Mouse (Mus musculus) forebrain, embryonic 11.5 days (tissue): ENCODE results near the gene Stk40. TPM values are rescaled to one million over a fixed set of nuclear protein-coding genes. Genes with fewer than 3 reads are reported as not detected.

ENCODE experiments used
- ATAC-seq: fragments of 200-750 bp; cut with Nextera tagmentation; replicated peaks from 2 replicates; pipeline ENCODE4 v1.8.0; 2017; ENCODE audit warnings: moderate TSS enrichment; ENCODE audit not compliant: low FRiP score
- DNase-seq: peaks from one replicate; pipeline ENCODE4 v3.0.0-alpha.2; 2017; ENCODE audit warnings: low spot score
- H3K27ac ChIP-seq: fragments of 300-500 bp; sonication (generic); 2 replicates; pipeline ENCODE4 v1.5.1; 2014; ENCODE audit warnings: low read depth, low read length
- H3K27me3 ChIP-seq: fragments of 300-500 bp; sonication (generic); 2 replicates; pipeline ENCODE4 v1.6.1; 2014; ENCODE audit warnings: mild to moderate bottlenecking, low read length, mixed read lengths; ENCODE audit not compliant: control insufficient read depth, insufficient read depth
- H3K36me3 ChIP-seq: fragments of 300-500 bp; sonication (generic); 2 replicates; pipeline ENCODE4 v1.6.1; 2014; ENCODE audit warnings: mild to moderate bottlenecking, low read length, moderate library complexity, mixed read lengths; ENCODE audit not compliant: control insufficient read depth, insufficient read depth
- H3K4me1 ChIP-seq: fragments of 300-500 bp; sonication (generic); replicated peaks from 2 replicates; pipeline ENCODE4 v1.6.1; 2014; ENCODE audit warnings: low read length, mixed read lengths; ENCODE audit not compliant: control insufficient read depth, insufficient read depth
- H3K4me2 ChIP-seq: fragments of 300-500 bp; sonication (generic); 2 replicates; pipeline ENCODE4 v1.6.1; 2014; ENCODE audit warnings: low read depth, mild to moderate bottlenecking, low read length, moderate library complexity, mixed read lengths; ENCODE audit not compliant: severe bottlenecking
- H3K4me3 ChIP-seq: fragments of 300-500 bp; sonication (generic); 2 replicates; pipeline ENCODE4 v1.5.1; 2014; ENCODE audit warnings: low read depth, low read length
- H3K9ac ChIP-seq: fragments of 300-500 bp; sonication (generic); 2 replicates; pipeline ENCODE4 v1.6.1; 2014; ENCODE audit warnings: low read length
- H3K9me3 ChIP-seq: fragments of 300-500 bp; sonication (generic); 2 replicates; pipeline ENCODE4 v1.6.1; 2016; ENCODE audit warnings: low read length, mixed read lengths; ENCODE audit not compliant: control insufficient read depth
- WGBS: fragments of 180-500 bp; shearing (Covaris S2); extraction: QIAGEN DNeasy Blood & Tissue Kit; methylation state at CpG from one replicate; pipeline ENCODE4 v1.1.7; 2014; 5-methylcytosine and 5-hydroxymethylcytosine counted together
- polyA plus RNA-seq: library from polyadenylated mRNA; unstranded; fragments of >200 nt; fragmentation: Nextera tagmentation; extraction: Ambion mirVana; gene quantifications from 2 replicates; pipeline ENCODE4 v1.2.1, GENCODE M21; 2014

Stk40 gene
- polyA plus RNA-seq, 1 experiment from 2014 or later: 37.4 TPM

GRCm38 (mm10) chr4:126077833-126078232 is 25.9 kb upstream of the Stk40 start:
- Histone ChIP-seq H3K4me2 (no peak overlapping the region), H3K9me3 (no peaks in the 10 kb centered on the region), H3K4me1 (no peaks in the 10 kb centered on the region), H3K27me3 (no peaks in the 10 kb centered on the region), H3K4me3 (no peak overlapping the region), H3K9ac (no peak overlapping the region), H3K36me3 (no peaks in the 10 kb centered on the region), H3K27ac (no peak overlapping the region)
- ATAC-seq (no peak), DNase-seq (no peak)
- 80% methylated on average over 6 of the region's 6 CpGs for WGBS

DNA sequence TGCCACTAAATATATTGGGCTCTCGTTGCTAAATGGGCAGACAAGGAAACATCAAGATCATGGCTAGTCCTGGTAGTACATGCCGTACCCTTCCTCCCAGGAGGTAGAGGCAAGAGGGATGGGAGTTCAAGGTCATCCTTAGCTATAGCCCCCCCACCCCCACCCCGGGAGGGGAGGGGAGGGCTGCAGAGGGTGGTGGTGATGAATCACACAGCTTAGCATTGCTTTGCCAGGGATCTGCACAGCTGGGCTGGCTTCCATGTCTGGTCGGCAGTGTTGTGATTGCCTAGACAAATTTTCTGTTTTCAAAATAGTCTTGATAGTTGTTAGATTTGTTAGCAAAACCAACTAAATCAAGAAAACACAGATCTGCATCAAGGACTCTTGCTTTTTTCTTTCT is 24.5 kb upstream of the Stk40 start:
- ATAC-seq (no peak), DNase-seq (no peak)
- no peaks in the 10 kb centered on the region for H3K27me3 ChIP-seq
- no peak overlapping the region for H3K9ac ChIP-seq
- H3K36me3 ChIP-seq: no peaks in the 10 kb centered on the region; the same call in 1 of the 2 replicates
- H3K4me1 ChIP-seq: no peaks in the 10 kb centered on the region
- H3K27ac ChIP-seq: no peak overlapping the region
- no peak overlapping the region for H3K4me3 ChIP-seq
- WGBS: 85% methylated on average over 4 of the region's 4 CpGs
- H3K4me2 ChIP-seq: no peak overlapping the region
- no peaks in the 10 kb centered on the region for H3K9me3 ChIP-seq

DNA sequence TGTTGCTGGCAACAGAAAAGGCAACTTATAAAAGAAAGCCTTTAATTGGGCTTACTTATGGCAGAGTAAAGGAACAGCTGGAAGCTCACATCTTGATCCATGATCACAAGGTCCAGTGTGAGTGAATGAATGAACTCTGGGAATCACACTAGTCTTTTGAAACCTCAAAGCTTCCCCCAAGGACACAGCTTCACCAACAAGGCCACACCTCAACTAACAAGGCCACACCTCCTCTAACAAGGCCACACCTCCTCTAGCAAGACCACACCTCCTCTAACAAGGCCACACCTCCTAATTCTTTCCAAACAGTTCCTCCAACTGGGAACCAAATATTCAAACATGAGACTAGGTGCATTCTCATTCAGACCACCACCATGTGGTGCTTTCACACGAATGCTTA is 22.2 kb upstream of the Stk40 start:
- H3K4me3 ChIP-seq: no peak overlapping the region
- H3K9me3 ChIP-seq: no peaks in the 10 kb centered on the region
- H3K27ac ChIP-seq: no peak overlapping the region
- ATAC-seq (no peak), DNase-seq (no peak)
- no peaks in the 10 kb centered on the region; the same call in 1 of the 2 replicates for H3K36me3 ChIP-seq
- WGBS: 81% methylated on average over 1 of the region's 1 CpGs
- H3K4me1 ChIP-seq: no peaks in the 10 kb centered on the region
- H3K9ac ChIP-seq: no peak overlapping the region
- H3K4me2 ChIP-seq: no peak overlapping the region
- H3K27me3 ChIP-seq: no peaks in the 10 kb centered on the region

DNA sequence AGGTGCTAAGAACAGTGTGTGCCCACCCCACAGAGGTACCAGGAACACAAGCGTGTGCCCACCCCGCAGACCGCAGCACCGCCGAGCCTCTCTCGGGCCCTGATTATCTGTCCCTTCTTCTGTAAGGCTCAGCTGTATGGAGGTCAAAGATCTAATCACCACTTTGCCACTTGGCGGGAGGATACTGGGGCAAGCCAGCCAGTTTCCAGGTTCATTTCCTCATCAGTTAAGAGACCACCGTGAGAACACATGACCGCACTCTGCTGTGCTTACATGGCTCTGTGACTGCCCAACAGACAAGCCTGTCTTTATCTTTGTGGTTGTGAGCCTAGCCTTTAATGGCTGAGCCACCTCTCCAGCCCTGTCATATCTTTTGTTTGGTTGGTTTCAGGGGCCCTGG is 20.7 kb upstream of the Stk40 start:
- H3K4me1 ChIP-seq: no peaks in the 10 kb centered on the region

GRCm38 (mm10) chr4:126084382-126084781 is 19.4 kb upstream of the Stk40 start:
- H3K27me3 ChIP-seq: no peaks in the 10 kb centered on the region
- H3K4me2 ChIP-seq: no peak overlapping the region
- H3K36me3 ChIP-seq: no peaks in the 10 kb centered on the region; the same call in 1 of the 2 replicates
- H3K4me3 ChIP-seq: no peak overlapping the region
- no peak for ATAC-seq
- H3K9me3 ChIP-seq: no peaks in the 10 kb centered on the region
- 77% methylated on average over 8 of the region's 8 CpGs for WGBS
- no peak overlapping the region for H3K9ac ChIP-seq
- H3K4me1 ChIP-seq: no peaks in the 10 kb centered on the region
- no peak overlapping the region for H3K27ac ChIP-seq
- no peak for DNase-seq

More for the DNA sequence above, 20.7 kb upstream of the Stk40 start:
- Histone ChIP-seq H3K9ac (no peak overlapping the region), H3K4me3 (no peak overlapping the region), H3K27ac (no peak overlapping the region), H3K9me3 (no peaks in the 10 kb centered on the region), H3K36me3 (no peaks in the 10 kb centered on the region; the same call in 1 of the 2 replicates), H3K27me3 (no peaks in the 10 kb centered on the region), H3K4me2 (no peak overlapping the region)
- no peak for DNase-seq
- ATAC-seq: no peak
- WGBS: 95% methylated on average over 9 of the region's 9 CpGs

DNA sequence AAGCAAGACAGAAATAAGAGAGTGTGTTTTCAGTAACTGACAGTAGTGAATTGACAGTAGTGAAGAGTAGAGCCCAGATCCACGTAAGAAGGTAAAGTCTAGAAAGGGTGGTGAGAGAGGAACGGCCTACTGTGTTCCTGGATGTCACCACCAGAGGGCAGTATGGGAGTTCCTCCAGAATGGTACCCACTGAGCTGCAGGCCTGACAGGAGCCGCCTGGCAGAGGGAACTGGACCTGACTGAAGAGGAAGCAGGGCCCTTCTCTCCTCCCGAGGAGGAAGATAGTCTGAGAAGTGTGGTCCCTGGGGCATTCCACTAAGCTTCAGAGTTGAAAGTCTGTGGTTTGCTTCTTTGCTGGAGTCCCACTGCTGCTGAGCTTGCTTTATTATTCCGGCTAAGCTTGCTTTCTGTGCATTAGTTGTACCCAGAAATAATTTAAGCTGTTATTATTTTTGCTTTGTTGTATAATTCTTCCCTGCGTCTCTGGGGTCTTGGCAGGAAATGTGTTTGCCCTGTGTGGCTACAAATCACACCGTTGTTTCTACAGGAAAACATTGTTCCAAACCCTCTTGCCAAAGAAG is 17.7 kb upstream of the Stk40 start:
- Histone ChIP-seq H3K4me1 (no peaks in the 10 kb centered on the region), H3K9ac (0 out of 2 replicates have a peak overlapping the region, but pooled peaks have one; percentile 5), H3K4me3 (no peak overlapping the region), H3K27me3 (no peaks in the 10 kb centered on the region), H3K36me3 (no peaks in the 10 kb centered on the region; the same call in 1 of the 2 replicates), H3K9me3 (no peaks in the 10 kb centered on the region), H3K4me2 (no peak overlapping the region), H3K27ac (no peak overlapping the region)
- WGBS: 35% methylated on average over 7 of the region's 7 CpGs
- peak; percentile 89 for DNase-seq
- peak; percentile 71; the same call in 1 of the 2 replicates for ATAC-seq

- H3K4me3 ChIP-seq: no peak overlapping the region
- H3K4me1 ChIP-seq: no peaks in the 10 kb centered on the region
- DNase-seq (no peak), ATAC-seq (no peak)
- no peaks in the 10 kb centered on the region for H3K9me3 ChIP-seq
- no peak overlapping the region for H3K27ac ChIP-seq
- H3K27me3 ChIP-seq: no peaks in the 10 kb centered on the region
- H3K4me2 ChIP-seq: no peak overlapping the region
- no peak overlapping the region for H3K9ac ChIP-seq
- WGBS: 81% methylated on average over 7 of the region's 7 CpGs
- no peaks in the 10 kb centered on the region for H3K36me3 ChIP-seq
Observed at GRCm38 (mm10) chr4:126090101-126090847, 13.5 kb upstream of the Stk40 start.

- 79% methylated on average over 4 of the region's 4 CpGs for WGBS
- no peaks in the 10 kb centered on the region for H3K4me1 ChIP-seq
Observed at GRCm38 (mm10) chr4:126090848-126091124, 13.0 kb upstream of the Stk40 start.

DNA sequence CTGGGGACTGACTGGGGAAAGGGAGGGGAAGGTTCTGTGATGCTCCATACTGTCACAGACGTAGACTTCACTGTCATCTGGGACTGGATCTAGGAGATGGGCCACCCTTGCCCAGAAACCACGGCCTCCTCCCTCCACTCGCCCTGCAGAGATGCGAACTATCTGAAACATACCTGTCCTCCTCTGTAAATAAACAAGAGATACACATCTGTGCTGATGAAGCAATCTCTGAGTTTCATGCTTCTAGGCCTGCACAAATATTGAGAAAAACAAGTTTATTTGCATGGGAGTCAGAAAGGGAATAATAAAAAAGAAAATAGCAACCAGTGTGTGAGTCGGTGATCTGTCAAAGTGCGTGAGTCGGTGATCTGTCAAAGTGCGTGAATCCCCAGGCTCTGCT is 11.9 kb upstream of the Stk40 start:
- H3K4me3 ChIP-seq: no peak overlapping the region
- H3K9ac ChIP-seq: no peak overlapping the region
- no peaks in the 10 kb centered on the region for H3K27me3 ChIP-seq
- H3K4me2 ChIP-seq: no peak overlapping the region
- no peaks in the 10 kb centered on the region for H3K4me1 ChIP-seq
- H3K36me3 ChIP-seq: no peaks in the 10 kb centered on the region
- no peak overlapping the region for H3K27ac ChIP-seq
- DNase-seq: no peak
- whole genome bisulfite sequencing: 92% methylated on average over 8 of the region's 8 CpGs
- ATAC-seq: no peak
- H3K9me3 ChIP-seq: no peaks in the 10 kb centered on the region

More at GRCm38 (mm10) chr4:126090848-126091124, 13.0 kb upstream of the Stk40 start:
- no peak for DNase-seq
- Histone ChIP-seq H3K9me3 (no peaks in the 10 kb centered on the region), H3K4me3 (no peak overlapping the region), H3K4me2 (no peak overlapping the region), H3K27me3 (no peaks in the 10 kb centered on the region), H3K36me3 (no peaks in the 10 kb centered on the region), H3K27ac (no peak overlapping the region), H3K9ac (no peak overlapping the region)
- no peak for ATAC-seq
